Mouse (Mus musculus): ENCODE results near the gene Cryba2. TPM values are rescaled to one million over a fixed set of nuclear protein-coding genes. Genes with fewer than 3 reads are reported as not detected.

The Cryba2 gene
- polyA plus RNA-seq, 1 experiment from 2014 or later = not detected

DNA sequence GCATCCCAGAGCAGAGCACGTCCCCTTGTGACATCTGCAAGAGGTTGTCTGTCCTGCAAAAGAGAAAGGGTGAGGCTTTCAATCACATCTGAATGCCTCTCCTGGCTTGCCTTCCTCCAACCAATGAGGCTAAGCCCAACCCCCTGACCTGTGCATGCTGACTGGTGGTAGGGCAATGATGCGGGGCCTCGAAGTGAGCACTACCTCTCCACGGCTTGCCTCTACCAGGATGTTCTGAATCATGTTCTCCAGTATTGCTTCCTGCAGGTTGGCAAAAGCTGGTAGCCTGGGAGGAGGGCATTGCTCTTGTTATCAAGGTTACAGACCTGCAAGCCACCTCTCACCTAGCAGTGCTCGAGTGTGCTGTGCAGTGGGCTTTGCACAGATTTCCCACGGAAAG lies 9.2 kb upstream of the Cryba2 start:
- peaks cover 44% of the 10 kb centered on the region for H3K27me3 ChIP-seq (ENCODE audit: control insufficient read depth, insufficient read depth, low read depth, low read length)
- WGBS = 17% methylated on average over 6 of the region's 6 CpGs
- 0 out of 2 replicates have a peak, but pooled peaks cover 3% of the 10 kb centered on the region for H3K4me1 ChIP-seq (replicated peaks; ENCODE audit: control insufficient read depth, insufficient read depth, low read length)
- H3K36me3 ChIP-seq (ENCODE audit: control insufficient read depth, insufficient read depth, low read length) = no peaks in the 10 kb centered on the region
- H3K4me2 ChIP-seq (ENCODE audit: low read depth, low read length) = no peak overlapping the region
- no peak overlapping the region for H3K27ac ChIP-seq (ENCODE audit: low read length)
- ATAC-seq (ENCODE audit: low read depth) = no peak
- H3K4me3 ChIP-seq (ENCODE audit: low read length) = no peak overlapping the region
- no peaks in the 10 kb centered on the region for H3K9me3 ChIP-seq (ENCODE audit: control insufficient read depth, low read length)
- no peak overlapping the region for H3K9ac ChIP-seq (ENCODE audit: low read length)

DNA sequence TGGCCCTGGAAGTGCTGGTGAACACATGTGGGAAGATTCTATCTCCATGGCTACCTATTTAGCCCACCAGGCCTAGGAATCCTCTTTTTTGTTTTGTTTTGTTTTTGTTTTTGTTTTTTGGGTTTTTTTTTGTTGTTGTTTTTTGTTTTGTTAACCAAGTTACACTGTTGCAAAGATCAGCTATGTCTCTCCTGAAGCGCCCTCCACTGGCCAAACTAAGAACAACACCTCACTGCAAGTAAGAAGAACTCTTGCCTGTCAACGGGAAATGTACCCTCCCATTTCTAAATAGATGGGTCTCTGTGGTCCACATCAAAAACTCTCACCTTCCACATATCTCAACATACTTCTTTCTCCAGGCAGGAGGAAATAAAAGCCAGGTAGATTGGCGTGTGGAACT lies 8.7 kb upstream of the Cryba2 start:
- no peak overlapping the region for H3K4me2 ChIP-seq (ENCODE audit: low read depth, low read length)
- no peaks in the 10 kb centered on the region for H3K36me3 ChIP-seq (ENCODE audit: control insufficient read depth, insufficient read depth, low read length)
- 14% methylated on average over 3 of the region's 3 CpGs for WGBS
- H3K9me3 ChIP-seq (ENCODE audit: control insufficient read depth, low read length) = no peaks in the 10 kb centered on the region
- H3K27me3 ChIP-seq (ENCODE audit: control insufficient read depth, insufficient read depth, low read depth, low read length) = peaks cover 46% of the 10 kb centered on the region
- H3K27ac ChIP-seq (ENCODE audit: low read length) = no peak overlapping the region
- H3K9ac ChIP-seq (ENCODE audit: low read length) = no peak overlapping the region
- H3K4me1 ChIP-seq (replicated peaks; ENCODE audit: control insufficient read depth, insufficient read depth, low read length) = 0 out of 2 replicates have a peak, but pooled peaks cover 3% of the 10 kb centered on the region
- H3K4me3 ChIP-seq (ENCODE audit: low read length) = no peak overlapping the region
- ATAC-seq (ENCODE audit: low read depth) = no peak

DNA sequence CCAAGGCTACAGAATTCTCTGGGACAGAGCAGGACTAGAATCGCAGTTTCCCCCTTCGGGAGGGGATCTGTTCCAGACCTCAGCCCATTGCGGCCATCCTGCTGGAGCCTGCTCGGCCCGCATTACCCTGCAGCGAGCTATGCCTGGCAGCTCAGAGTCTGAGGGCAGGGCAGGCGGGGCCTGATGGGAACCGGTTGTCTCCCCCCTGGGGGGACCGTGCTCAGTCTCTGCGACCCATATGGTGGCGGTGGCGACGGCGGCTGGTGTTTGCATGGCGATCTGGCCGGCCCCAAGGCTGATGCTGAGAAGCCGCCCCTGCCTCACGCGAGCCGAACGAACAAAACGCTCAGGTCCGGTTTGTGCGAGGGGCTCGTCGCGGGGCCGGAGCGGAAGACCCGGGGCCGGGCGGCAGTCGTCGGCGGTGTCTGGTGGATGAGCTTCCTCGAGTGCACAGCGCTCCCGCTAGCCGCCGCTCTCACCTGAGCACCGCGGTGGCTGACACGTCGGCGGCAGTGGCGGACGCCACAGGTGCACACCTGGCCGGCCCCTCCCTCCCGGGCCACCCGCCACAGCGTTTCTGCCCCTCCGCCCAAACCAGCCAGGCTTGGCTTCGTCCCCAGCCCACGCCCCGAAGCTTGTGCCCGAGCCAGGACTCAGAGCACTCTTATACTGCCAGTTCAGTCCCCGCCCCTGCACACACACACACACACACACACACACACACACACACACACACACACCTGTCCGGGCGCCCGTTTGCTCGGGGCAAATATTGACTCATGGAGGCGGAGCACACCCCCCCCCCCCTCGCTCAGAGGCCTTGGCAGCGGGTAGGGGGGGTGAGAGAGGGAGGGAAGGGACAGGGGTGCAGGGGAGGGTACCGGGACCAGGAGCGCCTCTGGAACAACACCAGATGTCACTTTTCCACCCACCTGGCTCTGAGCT lies 7.7 kb upstream of the Cryba2 start:
- Histone ChIP-seq H3K27me3 (ENCODE audit: control insufficient read depth, insufficient read depth, low read depth, low read length) (peaks cover 50% of the 10 kb centered on the region), H3K9ac (ENCODE audit: low read length) (peak overlapping the region; percentile 48; the same call in 1 of the 2 replicates), H3K4me2 (ENCODE audit: low read depth, low read length) (peak overlapping the region; percentile 65), H3K4me1 (replicated peaks; ENCODE audit: control insufficient read depth, insufficient read depth, low read length) (0 out of 2 replicates have a peak, but pooled peaks cover 3% of the 10 kb centered on the region), H3K4me3 (ENCODE audit: low read length) (peak overlapping the region; percentile 40), H3K36me3 (ENCODE audit: control insufficient read depth, insufficient read depth, low read length) (no peaks in the 10 kb centered on the region), H3K27ac (ENCODE audit: low read length) (peak overlapping the region; percentile 33; the same call in 1 of the 2 replicates), H3K9me3 (ENCODE audit: control insufficient read depth, low read length) (no peaks in the 10 kb centered on the region)
- WGBS = 0% methylated on average over 39 of the region's 66 CpGs
- peak; percentile 87 for ATAC-seq (ENCODE audit: low read depth)

DNA sequence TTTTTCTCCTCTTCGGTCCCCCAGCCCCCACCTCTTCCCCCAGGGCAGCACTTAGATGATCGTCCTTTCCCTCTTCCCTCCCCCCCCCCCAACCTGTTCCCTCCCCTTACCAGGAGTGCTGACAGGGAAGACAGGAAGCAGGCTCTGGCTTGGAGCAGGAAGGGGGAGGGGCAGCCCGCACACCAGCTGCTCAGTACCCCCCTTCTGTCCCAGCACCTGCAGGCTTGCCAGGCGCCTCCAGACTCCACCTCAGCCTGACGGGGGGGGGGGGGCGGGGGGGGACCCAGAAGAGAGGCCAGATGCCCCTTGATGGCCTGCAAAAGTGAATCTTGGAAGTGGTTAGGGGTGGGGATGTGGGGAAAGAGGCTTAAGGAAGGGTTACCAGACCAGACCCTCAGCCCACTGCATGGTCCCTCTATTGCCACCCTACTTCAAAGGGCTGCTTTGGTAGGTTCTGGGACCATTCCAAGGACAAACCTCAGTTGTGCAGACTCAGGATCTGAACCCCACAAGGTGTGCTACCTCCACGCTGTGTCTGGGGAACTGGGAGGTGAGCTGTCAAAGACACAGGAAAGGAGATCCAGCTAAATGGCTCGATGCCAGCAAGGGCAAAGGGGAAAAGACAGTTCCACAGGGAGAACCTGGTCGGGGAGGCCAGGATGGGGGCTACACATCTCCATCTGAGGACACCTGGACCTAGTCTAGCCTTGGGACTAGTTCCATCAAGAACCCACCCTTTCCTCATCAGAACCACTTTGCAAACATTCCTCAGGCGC lies 5.9 kb upstream of the Cryba2 start:
- ATAC-seq (ENCODE audit: low read depth) = no peak
- no peaks in the 10 kb centered on the region for H3K9me3 ChIP-seq (ENCODE audit: control insufficient read depth, low read length)
- no peaks in the 10 kb centered on the region for H3K36me3 ChIP-seq (ENCODE audit: control insufficient read depth, insufficient read depth, low read length)
- H3K27ac ChIP-seq (ENCODE audit: low read length) = no peak overlapping the region
- H3K4me2 ChIP-seq (ENCODE audit: low read depth, low read length) = no peak overlapping the region
- H3K4me3 ChIP-seq (ENCODE audit: low read length) = no peak overlapping the region
- WGBS = 8% methylated on average over 7 of the region's 10 CpGs
- no peak overlapping the region for H3K9ac ChIP-seq (ENCODE audit: low read length)
- H3K27me3 ChIP-seq (ENCODE audit: control insufficient read depth, insufficient read depth, low read depth, low read length) = peaks cover 61% of the 10 kb centered on the region
- H3K4me1 ChIP-seq (replicated peaks; ENCODE audit: control insufficient read depth, insufficient read depth, low read length) = 0 out of 2 replicates have a peak, but pooled peaks cover 3% of the 10 kb centered on the region

DNA sequence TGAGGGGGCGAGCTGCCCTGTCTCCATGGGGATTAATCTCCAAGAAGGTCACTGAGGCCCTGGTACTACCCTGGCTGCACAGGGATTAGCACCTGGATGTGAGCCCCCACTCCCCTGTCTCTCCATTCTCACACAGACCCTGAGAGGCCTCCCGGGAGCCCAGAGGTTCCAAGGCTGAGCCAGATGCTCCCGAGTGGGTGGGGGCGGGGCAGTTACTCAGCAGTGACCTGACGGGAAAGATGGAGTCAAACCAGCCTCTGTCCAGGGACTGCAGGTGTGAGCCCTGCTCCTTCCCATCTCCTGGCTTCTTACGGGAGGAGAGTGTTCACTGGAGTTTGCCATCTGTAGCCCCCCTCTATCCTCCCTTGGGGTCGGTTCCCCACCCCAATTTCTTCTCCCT lies 5.0 kb upstream of the Cryba2 start:
- no peaks in the 10 kb centered on the region for H3K9me3 ChIP-seq (ENCODE audit: control insufficient read depth, low read length)
- 1% methylated on average over 7 of the region's 7 CpGs for WGBS
- H3K4me1 ChIP-seq (replicated peaks; ENCODE audit: control insufficient read depth, insufficient read depth, low read length) = 0 out of 2 replicates have a peak, but pooled peaks cover 3% of the 10 kb centered on the region
- H3K9ac ChIP-seq (ENCODE audit: low read length) = no peak overlapping the region
- no peak overlapping the region for H3K4me2 ChIP-seq (ENCODE audit: low read depth, low read length)
- no peak overlapping the region for H3K27ac ChIP-seq (ENCODE audit: low read length)
- no peak overlapping the region for H3K4me3 ChIP-seq (ENCODE audit: low read length)
- no peak for ATAC-seq (ENCODE audit: low read depth)
- no peaks in the 10 kb centered on the region for H3K36me3 ChIP-seq (ENCODE audit: control insufficient read depth, insufficient read depth, low read length)
- peaks cover 69% of the 10 kb centered on the region for H3K27me3 ChIP-seq (ENCODE audit: control insufficient read depth, insufficient read depth, low read depth, low read length)

DNA sequence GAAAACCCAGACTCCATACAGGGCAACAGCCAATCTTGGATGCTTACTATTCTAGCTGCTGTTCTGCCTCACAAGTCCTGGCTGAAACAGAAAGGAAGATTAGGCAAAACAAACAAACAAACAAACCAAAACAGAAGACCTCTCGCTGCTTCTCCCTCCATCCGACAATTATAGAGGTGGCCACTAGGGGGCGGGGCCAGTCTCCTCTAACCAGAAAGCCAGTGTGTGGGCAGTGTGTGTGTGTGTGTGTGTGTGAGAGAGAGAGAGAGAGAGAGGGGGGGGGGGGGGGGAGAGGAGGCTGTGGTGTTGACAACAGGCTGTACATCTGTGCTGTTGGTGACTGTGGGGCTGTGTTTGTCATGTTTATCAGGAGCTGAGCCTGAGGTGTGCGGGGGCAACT lies 2.0 kb upstream of the Cryba2 start:
- no peak overlapping the region for H3K9ac ChIP-seq (ENCODE audit: low read length)
- WGBS = 19% methylated on average over 4 of the region's 4 CpGs
- 0 out of 2 replicates have a peak, but pooled peaks cover 3% of the 10 kb centered on the region for H3K4me1 ChIP-seq (replicated peaks; ENCODE audit: control insufficient read depth, insufficient read depth, low read length)
- H3K36me3 ChIP-seq (ENCODE audit: control insufficient read depth, insufficient read depth, low read length) = no peaks in the 10 kb centered on the region
- no peak overlapping the region for H3K27ac ChIP-seq (ENCODE audit: low read length)
- no peak overlapping the region for H3K4me2 ChIP-seq (ENCODE audit: low read depth, low read length)
- H3K27me3 ChIP-seq (ENCODE audit: control insufficient read depth, insufficient read depth, low read depth, low read length) = peaks cover 73% of the 10 kb centered on the region
- no peaks in the 10 kb centered on the region for H3K9me3 ChIP-seq (ENCODE audit: control insufficient read depth, low read length)
- H3K4me3 ChIP-seq (ENCODE audit: low read length) = no peak overlapping the region
- no peak for ATAC-seq (ENCODE audit: low read depth)

DNA sequence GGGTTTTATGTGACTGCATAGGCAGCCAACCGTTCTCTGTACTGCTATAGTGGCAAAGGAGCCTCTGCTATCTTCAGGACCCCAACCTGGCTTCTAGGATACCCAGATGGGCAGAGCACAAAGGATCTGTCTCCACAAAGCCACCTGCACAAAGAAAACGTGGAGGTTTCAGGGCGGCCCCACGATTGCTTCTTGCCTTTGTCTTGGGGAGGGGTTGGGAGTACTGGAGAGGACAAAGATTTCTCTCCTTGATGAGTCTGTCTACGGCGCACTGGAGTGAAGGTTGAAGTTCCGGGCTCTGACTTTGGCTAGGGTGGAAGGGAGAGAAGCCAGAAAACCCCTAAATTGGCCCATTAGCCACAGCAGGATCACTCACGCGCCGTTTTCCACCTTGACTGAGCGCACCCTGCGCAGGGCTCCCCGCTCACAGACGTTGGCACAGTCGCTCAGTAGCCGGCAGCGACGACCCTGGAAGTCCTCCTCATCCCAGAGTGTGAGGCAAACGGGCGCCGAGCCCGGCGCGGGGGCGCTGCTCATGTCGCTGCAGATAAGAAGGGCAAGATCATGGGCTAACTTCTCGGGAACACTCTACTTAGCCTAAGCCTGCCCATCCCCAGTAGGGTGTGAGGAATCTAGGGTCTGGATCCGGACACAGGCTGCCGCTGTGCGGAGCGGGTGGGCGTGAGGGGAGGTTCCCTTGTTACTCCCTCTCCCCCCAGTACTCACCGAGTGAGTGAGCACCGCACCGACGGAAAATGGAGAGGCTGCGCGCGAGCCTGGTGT lies 401 bp downstream of the Cryba2 start:
- Histone ChIP-seq H3K36me3 (ENCODE audit: control insufficient read depth, insufficient read depth, low read length) (no peaks in the 10 kb centered on the region), H3K27ac (ENCODE audit: low read length) (no peak overlapping the region), H3K4me2 (ENCODE audit: low read depth, low read length) (no peak overlapping the region), H3K9me3 (ENCODE audit: control insufficient read depth, low read length) (no peaks in the 10 kb centered on the region), H3K9ac (ENCODE audit: low read length) (no peak overlapping the region), H3K4me1 (replicated peaks; ENCODE audit: control insufficient read depth, insufficient read depth, low read length) (no peaks in the 10 kb centered on the region), H3K27me3 (ENCODE audit: control insufficient read depth, insufficient read depth, low read depth, low read length) (peaks cover 65% of the 10 kb centered on the region), H3K4me3 (ENCODE audit: low read length) (no peak overlapping the region)
- WGBS = 3% methylated on average over 39 of the region's 39 CpGs
- no peak for ATAC-seq (ENCODE audit: low read depth)

DNA sequence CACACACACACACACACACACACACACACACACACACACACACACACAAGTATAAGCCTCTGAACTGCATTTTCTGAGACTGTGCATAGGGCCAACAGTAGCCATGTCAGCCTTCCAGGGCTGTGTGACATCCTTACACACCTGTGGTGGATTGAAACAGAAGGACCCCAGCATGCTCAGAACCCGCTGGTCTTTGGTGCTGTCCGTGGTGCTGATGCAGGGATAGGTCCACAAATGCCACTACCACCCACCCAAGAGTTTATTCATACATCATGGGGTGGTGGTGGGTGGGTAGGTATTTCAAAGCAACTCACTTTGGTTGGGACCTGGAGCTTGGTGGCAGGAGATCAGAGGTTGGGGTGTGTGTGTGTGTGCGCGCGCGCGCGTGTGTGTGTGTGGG lies 1.4 kb downstream of the Cryba2 start:
- no peak for ATAC-seq (ENCODE audit: low read depth)
- 0% methylated on average over 2 of the region's 8 CpGs for WGBS
- Histone ChIP-seq H3K4me1 (replicated peaks; ENCODE audit: control insufficient read depth, insufficient read depth, low read length) (no peaks in the 10 kb centered on the region), H3K9ac (ENCODE audit: low read length) (no peak overlapping the region), H3K27ac (ENCODE audit: low read length) (no peak overlapping the region), H3K4me2 (ENCODE audit: low read depth, low read length) (no peak overlapping the region), H3K4me3 (ENCODE audit: low read length) (no peak overlapping the region), H3K27me3 (ENCODE audit: control insufficient read depth, insufficient read depth, low read depth, low read length) (peaks cover 69% of the 10 kb centered on the region), H3K36me3 (ENCODE audit: control insufficient read depth, insufficient read depth, low read length) (no peaks in the 10 kb centered on the region), H3K9me3 (ENCODE audit: control insufficient read depth, low read length) (no peaks in the 10 kb centered on the region)
